Mouse (Mus musculus) cerebral cortex, adult 2 months (tissue): Measurements from ENCODE around the gene Tfeb.

Experiments
- WGBS: fragments of 180-500 bp; shearing (Covaris S2); methylation state at CpG from one replicate; pipeline ENCODE4 v1.1.7; 2018; 5-methylcytosine and 5-hydroxymethylcytosine counted together

Tfeb gene

DNA sequence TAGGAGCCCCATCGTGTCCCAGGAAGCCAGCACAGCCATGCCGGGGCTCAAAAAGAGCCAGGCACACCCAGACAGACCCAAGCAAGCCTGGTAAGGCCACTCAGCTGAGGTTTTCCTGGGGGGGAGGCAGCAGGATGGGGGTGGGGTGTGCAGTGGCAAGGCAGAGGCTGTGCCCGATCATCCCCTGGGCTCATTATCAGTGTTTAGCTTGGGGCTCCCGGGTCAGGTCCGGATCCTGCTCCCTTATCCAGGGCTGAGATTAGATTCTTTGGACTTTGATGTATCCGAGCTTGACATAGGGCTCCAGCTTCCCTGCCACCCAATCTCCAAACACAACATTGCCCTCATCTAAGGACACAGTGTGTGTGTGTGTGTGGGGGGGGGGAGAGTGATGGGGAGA, 24.9 kb upstream of the Tfeb start:
- 82% methylated on average over 6 of the region's 6 CpGs for WGBS

DNA sequence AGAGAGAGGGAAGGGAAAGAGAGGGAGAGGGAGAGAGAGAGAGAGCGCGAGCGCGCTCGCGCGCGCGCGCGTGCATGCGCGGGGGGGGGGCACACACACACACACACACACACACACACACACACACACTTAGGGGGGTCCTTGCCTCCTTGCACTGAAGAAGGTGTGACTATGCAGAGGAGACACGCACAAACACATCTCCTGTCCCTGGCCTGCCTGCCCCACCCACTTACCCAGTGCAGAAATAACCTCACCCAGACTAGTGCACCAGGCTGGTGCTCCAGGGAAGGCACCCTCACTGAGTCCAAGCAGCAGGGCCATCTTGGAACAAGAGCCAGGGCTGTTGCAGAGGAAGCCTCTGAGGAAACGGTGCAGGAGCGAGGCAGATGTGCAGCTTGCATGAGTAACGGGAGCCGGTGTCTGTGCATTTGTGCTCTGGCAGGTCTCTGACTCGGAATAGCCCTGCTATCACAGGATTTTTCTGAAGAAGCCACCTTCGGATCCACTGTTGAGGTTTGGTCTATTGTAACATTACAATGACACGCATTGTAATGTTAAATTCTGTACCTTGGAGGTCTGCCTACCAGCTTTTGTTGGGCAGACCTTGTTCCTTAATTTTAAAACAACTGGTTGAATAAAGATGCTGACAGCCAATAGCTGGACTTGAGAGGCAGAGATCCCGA, 23.8 kb upstream of the Tfeb start:
- 50% methylated on average over 22 of the region's 22 CpGs for WGBS

DNA sequence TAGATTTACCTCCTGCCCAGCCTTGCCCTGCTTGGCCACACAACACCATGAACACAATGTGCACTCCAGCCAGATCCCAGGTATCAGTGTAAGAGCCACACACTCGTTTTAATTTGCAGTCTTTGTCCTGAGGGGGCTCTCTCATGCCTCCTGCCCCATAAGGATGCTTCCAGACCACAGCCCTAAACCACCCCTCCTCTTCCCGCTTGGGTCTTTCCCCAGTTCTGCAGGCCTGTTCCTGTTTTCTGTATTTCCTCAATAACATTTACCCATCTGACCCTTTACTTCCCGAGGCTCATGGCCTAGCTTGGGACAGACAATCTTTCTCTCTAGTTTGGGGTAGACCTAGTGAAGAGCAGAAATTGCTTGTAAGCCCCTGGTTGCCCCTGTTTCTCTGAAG, 21.8 kb upstream of the Tfeb start:
- WGBS, result 75% methylated on average over 3 of the region's 3 CpGs

DNA sequence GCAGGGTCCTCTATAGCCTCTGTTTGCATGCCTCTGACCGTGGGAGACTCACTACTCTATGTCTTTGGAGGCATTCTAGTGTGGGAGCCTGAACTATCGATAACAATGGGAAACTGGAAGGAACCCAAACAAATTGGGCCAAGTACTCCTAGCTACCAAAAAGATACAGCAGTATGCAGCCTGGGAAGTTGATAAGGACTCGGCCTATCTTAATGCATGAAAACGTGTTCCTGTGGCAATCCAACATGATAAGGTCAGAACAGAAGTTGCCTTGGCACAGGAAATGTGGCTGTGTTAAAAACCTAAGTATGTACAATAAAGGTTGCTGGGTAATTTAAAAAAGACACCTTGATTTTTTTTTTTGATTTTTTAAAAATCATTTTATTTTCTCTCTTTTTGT, 15.6 kb upstream of the Tfeb start:
- 73% methylated on average over 4 of the region's 4 CpGs for whole genome bisulfite sequencing

DNA sequence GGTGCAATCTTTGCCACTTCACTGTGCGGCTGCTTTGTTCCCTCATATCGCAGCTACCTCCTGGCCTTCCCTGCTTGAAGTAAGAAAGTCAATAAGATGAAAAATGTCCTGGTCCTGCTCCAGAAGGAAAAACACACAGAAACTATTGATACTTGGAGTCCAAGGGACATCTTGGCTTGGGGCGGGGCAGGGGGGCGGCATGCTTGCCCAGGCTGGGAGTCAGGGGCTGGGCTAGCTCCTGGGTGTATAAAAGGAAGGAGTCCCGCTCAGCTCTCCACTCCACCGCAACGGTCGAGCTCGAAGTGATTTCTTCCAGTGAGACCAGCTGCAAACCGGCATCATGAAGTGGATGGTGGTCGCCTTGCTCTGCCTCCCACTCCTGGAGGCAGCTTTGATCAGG, 10.3 kb upstream of the Tfeb start, which contains the start of gene Pgc:
Gene Pgc (plus strand): TSS at position 277 of the 400 bp plus-strand sequence.
- 87% methylated on average over 11 of the region's 11 CpGs for WGBS

DNA sequence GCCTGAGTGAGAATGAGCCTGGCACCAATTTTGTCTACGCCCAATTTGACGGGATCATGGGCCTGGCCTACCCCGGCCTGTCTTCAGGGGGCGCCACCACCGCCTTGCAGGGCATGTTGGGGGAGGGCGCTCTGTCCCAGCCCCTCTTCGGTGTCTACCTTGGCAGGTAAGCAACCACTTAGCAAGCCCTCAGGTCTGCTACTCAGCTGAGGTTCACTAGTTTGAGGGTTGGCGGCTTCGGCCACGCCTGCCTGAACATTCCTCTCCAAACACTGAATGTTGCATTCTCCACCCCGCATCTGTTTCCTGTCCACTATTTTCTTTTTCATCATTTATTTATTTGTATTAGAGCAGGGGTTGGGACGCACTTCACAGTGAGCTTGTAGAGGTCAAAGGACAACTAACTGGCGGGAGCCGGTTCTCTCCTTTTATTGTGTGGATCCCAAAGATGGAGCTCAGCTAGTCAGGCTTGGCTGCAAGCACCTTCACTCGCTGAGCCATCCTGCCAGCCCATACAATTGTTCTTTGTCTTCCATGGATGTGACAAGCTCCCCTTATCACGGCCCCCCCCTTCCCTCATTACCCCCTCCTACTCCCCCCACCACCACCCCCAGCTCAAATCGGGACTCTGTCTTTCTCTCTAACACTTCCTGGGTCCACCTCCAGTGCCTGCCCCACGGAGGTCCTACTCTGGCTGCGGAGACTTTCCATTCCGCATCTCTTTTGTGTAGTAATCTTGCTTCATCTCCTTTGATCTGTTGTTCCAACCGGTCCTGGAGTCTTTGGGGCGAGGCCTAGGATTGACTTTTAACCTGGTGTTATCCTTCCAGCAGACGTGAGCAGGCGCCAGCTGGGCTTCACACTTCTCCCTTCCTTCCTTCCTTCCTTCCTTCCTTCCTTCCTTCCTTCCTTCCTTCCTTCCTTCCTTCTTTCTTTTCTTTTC, 5.9 kb upstream of the Tfeb start:
- 56% methylated on average over 24 of the region's 24 CpGs for WGBS

DNA sequence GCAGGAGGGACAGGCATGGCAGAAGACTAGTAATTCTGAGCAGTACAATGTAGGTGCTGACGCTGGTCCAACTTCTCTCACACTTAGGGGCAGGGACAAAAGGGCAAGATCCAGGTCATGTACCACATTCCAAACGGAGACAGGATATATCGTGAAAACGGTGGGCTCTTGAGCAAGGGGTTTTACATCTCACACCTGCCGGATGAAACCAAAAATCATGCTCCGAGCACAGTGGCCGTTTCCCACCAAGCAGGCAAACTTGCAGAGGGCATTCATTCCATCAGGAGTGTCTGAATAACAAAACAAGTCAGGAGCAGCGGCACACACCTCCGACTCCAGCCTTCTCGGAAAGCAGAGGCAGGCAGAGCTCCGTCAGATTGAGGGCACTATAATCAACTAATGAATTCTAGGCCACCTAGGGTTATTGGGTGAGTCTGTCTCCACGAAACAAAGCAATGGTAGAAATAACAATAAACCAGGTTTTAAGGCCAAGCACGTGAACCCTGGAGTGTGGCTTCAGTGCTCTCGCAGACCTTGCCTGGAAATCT, 1.2 kb upstream of the Tfeb start:
- 84% methylated on average over 14 of the region's 14 CpGs for WGBS

DNA sequence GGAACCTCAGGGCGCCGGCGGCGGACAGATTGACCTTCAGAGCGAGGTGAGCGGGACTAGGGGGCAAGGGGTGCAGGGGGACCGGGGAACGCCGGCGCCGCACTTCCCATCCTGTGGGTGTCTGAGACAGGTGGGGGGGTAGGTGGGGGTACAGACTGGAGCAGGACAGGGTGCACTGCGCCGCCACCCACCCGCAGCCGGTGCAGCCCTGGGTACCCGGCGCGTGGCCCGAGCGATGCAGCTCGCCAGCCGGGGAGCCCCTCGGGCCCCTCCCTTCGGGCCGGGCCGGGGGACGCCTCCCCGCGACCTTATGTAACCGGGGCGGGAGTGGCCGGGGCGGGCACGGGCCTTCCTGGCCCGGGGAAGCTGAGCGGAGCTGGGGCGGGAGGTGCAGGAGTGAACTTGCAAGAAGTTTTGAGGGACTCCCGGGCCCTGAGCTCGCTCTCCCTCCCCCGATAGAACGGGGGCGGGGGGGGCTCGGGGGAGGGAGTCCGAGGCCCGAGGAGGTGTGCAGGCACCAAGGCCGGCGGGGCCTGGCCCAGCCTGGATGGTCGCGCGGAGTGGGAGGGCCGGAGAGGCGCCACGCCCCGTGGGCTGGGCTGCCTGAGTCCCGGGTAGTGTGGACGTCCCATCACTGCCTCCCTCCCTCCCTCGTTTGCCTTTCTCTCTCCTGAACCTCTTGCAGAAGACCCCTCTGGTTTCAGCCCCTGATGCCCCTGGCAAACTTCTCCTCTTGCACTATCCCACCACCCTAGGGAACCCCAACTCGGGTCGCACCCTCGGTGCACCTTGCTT, 638 bp downstream of the Tfeb start:
- under 1% methylated on average over 59 of the region's 60 CpGs for WGBS

DNA sequence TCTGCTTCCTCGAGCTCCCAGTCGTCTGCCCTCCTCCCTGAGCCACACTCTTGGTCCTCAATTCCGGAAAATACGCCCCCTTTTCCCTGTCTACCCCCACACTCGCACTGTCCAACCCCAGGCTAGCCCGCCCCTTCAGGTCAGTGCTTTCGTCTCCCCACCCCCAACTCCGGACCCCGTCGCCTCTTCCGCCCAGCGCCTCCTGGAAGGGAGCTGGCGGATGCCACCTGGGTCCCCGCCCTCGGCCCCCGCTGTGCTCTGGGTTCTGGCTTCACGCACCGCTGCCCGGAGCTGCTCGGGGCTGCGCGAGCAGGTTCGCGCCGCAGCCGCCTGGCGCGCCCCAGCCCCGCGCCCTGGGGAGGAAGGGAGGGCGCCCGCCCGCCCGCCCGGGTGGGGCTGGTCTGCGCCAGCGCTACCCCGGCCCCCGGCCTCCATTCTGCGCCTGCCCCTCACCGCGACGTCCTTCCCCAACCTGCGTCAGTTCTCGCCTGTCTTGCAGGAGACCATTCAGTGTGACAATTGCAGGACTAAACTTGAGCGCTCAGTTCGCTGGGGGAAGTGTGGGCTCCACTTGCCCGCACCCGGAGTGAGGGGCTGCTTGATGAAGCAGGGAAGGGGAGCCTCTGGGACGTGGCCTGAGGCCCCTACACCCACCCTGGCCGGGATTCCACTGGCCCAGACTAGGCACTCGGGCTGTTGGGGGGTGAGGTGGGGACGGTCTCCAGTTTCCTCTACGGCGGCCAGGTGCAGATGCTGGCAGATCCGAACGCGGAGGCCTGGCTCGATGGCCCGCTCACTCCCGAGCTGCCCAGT, 1.4 kb downstream of the Tfeb start:
- WGBS, result 4% methylated on average over 61 of the region's 61 CpGs

DNA sequence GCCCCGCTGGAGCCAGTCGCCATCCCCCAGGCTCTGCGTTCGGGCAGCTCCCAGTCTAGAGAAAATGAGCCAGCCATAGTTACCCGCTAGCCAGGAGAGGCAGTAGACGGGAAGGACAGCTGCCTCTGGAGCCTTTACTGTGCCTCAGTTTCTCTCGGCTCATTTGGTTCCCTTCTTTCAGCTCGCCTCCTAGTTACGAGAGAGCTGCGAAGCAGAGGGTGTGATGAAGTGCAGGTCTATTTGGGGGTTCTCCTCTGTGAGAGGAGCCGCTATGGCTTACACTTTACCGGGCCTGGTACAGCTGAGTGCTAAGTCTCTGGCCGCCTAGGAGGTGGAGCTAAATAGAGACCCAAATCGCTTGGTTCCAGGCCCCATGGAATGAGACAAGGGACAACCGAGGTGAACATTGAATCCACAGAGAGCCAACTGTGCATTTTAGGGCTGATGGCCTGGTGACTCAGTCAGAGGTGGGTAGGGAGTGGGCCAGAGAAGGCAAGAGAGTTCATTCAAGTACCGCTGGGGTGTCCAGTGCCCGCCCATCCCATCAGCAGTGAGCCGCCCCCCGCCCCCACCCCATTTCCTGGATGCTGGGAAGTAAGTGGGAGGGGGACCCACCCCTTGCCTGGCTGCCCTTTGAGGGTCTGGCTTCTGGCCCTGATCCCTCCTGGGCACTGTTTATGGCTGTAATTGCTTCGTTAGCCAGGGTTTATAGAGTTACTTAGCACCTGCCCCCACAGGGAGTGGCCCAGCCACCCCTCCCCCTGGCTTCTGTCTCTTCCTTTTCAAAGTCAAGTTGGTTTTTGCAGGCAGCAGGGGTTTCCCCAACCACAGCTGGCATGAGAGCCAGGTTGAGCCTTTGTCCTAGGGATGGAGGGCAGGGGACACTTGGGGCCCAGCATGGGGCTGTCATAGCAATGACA, 2.3 kb downstream of the Tfeb start:
- 31% methylated on average over 20 of the region's 20 CpGs for WGBS

DNA sequence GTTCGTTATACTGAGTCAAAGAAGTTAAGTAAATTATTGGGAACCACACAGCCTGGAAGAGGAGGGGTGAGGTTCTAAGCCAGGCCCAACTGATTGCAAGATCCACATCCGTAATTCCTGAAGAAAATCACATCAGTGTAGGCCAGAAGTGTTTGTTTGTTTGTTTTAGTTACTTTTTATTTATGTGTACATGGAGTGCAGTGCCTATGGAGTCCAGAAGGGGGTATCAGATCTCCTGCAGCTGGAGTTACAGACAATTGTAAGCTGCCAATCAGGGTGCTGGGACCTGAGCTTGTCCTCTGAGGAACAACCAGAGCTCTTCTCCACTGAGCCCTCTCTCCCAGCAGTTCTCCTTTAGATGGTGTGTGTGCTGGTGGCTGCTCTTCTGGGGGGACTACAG, 3.4 kb downstream of the Tfeb start:
- 79% methylated on average over 2 of the region's 2 CpGs for WGBS

DNA sequence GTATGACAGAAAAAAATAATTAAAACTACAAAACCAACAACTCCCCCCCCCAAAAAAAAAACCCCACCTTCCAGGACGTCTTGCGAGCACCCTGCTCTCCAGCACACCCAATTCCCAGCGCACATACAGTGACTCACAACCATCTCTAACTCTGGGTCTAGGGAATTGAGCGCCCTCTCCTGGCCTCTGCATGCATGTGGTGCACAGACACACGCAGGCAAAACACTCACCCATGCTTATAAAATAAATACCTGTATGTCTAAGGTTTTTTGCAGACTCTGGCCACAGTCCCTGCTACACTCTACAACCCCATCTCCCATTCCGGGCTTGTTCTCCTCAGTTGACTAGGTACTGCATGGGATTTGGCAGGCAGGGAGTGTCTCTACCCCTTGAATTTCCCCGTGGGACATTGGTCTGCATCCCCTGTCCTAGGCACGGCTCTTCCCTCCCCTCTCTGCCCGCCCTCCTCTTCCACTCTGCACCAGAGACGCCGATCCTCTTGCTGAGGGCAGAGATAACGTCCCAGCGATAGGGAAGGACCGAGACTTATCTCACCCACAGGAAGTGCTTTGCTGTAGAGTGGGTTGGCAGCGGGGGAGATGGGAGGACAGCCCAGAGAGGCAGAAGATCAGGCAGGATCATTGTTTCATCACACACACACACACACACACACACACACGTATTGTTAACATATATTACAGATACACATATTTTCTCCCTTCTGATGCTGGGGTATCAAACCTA, 6.3 kb downstream of the Tfeb start:
- 59% methylated on average over 16 of the region's 16 CpGs for WGBS

DNA sequence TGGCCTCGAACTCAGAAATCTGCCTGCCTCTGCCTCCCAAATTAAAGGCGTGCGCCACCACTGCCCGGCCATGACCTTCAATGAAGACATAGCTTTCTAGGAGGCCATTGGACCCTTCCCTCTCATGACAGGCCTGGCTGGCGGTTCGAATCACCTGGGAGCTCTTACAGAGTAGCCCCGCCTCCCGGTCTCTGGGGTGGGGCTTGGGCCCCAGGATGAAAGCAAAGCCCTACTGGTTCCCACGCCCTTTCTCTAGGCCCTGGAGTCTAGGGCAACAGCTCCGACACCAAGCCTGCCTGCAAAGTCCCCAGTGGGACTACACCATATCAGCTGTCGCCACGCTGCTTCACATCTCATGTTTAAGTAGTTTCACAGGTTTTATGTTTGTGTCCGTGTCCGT, 7.3 kb downstream of the Tfeb start:
- WGBS, result 97% methylated on average over 14 of the region's 14 CpGs

DNA sequence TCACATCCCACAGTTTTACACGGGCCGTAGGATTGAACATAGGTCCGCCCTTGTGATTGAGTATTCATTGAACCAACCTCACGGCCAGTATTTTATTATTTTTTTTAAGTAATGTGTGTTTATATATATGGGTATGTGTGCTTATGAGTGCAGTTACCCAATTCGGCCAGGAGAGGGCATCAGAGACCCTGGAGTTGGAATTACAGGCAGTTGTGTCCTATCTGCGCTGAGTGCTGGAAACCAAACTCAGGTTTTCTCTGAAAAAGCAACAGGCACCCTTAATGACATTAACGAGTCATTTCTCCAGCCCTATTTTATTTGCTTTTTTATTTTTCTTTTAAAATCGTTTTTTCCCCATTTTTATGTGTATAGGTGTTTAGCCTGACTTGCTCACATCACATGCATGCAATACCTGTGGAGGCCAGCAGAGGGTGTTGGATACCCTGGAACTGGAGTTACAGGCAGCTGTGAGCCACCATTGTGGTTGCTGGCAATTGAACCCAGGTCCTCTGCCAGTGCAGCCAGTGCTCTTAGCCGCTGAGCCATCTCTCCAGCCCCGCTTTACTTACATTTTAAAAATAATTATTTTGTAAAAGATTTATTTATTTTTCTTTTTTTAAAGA, 8.0 kb downstream of the Tfeb start:
- 87% methylated on average over 10 of the region's 10 CpGs for WGBS

DNA sequence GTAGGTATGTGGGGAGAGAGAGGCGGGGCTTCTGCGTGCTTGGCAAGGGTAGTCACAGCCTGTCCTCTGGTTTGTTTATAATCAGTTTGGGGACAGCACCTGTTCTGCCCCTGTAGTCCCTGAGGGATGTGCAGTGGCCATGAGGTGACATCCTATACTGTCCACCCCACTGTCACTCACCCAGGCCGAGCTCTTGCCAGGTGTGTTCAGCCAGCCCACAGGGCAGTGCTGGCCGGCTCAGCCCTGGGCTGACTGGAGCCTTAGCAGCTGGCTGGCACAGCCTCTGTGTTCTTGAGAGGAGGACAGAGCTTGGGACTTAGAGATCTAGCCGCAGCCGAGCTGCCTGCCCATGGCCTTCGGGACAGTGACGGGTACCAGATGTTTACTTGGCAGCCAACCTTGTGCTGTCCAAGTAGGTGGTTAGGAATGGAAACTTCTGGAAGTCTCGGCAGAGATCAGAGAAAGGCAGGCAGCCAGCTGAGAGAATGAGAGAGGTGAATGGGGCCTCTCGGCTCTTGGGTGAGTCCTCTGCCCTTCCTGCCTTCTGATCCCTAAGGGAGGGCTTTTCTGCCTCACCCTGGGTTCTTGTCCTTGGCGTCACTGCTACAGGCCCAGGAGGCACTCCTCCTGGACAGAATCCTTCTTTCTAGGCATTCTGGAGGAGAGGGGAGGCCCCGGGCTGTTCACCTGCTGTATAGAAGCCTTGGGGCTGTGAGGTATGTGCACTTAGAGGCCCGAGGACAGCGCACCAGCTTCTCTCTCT, 12.1 kb downstream of the Tfeb start:
- 68% methylated on average over 14 of the region's 14 CpGs for WGBS

DNA sequence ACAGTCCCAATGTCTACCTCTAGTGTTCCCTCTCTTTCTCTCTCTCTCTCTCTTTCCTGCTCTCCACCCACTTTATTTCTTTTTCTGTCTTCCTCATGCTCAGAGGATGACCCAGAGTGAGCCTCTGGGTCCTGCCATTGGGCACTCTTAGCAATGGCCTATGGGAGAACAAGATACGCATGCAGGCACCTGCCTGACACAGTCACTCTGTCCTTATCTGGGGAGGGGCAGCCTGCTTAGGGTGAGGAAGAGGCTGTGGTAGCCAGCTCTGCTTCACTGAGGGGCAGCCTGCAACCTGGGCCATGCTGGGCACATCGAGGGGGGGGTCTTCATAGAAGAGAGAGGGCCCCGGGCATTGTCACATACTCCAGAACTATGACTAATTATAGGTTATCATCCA, 12.8 kb downstream of the Tfeb start:
- WGBS, result 82% methylated on average over 3 of the region's 3 CpGs

DNA sequence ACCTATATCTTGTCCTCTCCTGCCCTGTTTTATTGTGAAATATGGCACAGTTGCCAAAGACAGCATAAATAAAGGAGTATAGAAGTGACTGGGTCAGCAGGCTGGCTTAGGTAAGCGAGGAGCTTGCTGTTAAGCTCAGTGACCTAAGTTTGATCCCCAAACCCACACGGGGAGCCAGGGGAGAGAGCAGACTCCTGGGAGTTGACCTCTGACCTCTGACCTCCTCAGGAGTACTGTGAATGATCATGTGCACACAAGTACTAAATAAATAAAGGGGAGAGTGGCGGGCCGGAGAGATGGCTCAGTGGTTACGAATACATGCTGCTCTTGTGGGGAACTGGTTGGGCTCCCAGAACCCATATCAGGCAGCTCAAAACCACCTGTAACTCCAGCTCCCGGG, 13.3 kb downstream of the Tfeb start:
- WGBS, result 84% methylated on average over 6 of the region's 6 CpGs

DNA sequence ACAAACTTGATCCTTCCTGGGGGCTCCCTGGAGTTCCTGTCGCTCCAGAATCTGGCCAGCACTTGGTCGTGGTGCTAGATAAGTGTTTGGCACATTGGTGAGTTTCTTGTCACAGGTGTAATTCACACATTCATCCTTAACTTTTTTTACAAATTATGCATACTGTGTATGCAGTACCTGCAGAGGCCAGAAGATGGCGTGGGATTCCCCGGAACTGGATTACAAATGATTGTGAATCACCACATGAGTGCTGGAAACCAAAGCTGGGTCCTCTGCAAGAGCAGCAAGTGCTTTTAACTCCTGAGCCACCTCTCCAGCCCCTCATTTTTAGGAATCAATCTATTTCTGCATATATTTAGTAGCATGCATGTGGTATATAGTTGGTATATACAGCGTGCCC, 15.0 kb downstream of the Tfeb start:
- 77% methylated on average over 5 of the region's 5 CpGs for WGBS
